Comparison of ENCODE assay signal across 9 mouse cellular contexts in genomic region chr15:102459847-102460246, GRCm38 (mm10). TPM values are rescaled to one million over a fixed set of nuclear protein-coding genes. Genes with fewer than 3 reads are reported as not detected.
A peak's percentile ranks its signal among the peaks of the same experiment; 100 is the strongest.
DNase-seq lines count a peak whose midpoint lies in the region; ATAC-seq and TF ChIP-seq lines count a peak whose summit lies in the region.
"Had no signal": no experiment of that assay in that cellular context is flagged by ENCODE, and none has a peak within 500 bp of the region (broad histone marks: within the 10 kb centered on the region; RNA-seq: fewer than 3 reads in every experiment).

No protein-coding gene starts in this region.

- DNase-seq in heart, adult 2 months = peak in 1 of 2 experiments; percentile 13
- no peak for DNase-seq in heart, postnatal 25 days (ENCODE audit: low spot score)
- DNase-seq in MEL-GATA-1-ER (ENCODE audit: extremely low read depth, low read depth) = peak; percentile 62
- DNase-seq in heart, postnatal 0 days (ENCODE audit: low spot score) = no peak
- no peak for DNase-seq in ovary, postnatal 14 days (ENCODE audit: low spot score)
- DNase-seq in Muller cell, postnatal 12 days (ENCODE audit: inconsistent ontology term) = no peak
- DNase-seq in yolk sac, embryonic 10.5 days (ENCODE audit: low spot score) = no peak

- no peak for TF ChIP-seq CTCF in heart, adult 2 months (IDR thresholded peaks at IDR 0.05)
- TF ChIP-seq CTCF in heart, postnatal 0 days (IDR thresholded peaks at IDR 0.05; ENCODE audit: low read depth) = no peak

- 23% methylated on average over 5 of the region's 5 CpGs for WGBS in heart, adult 2 months
- WGBS in heart, postnatal 0 days = 47% methylated on average over 5 of the region's 5 CpGs

- H3K27ac ChIP-seq in heart, adult 2 months = peak overlapping the region; percentile 80
- peak overlapping the region; percentile 77 for H3K27ac ChIP-seq in heart, postnatal 0 days (ENCODE audit: low read depth)

- peak overlapping the region; percentile 56 for H3K9ac ChIP-seq in heart, adult 2 months (ENCODE audit: low read depth, low read length)
- peak overlapping the region; percentile 56; the same call in 1 of the 2 replicates for H3K9ac ChIP-seq in heart, postnatal 0 days (replicated peaks; ENCODE audit: low read depth, low read length)

- no peaks in the 10 kb centered on the region for H3K36me3 ChIP-seq in heart, adult 2 months (ENCODE audit: control insufficient read depth, insufficient read depth, low read length)
- no peaks in the 10 kb centered on the region; the same call in 1 of the 2 replicates for H3K36me3 ChIP-seq in heart, postnatal 0 days (replicated peaks; ENCODE audit: control insufficient read depth, insufficient read depth, low read length)

- H3K9me3 ChIP-seq in heart, postnatal 0 days (replicated peaks; ENCODE audit: control insufficient read depth, low read length) = no peaks in the 10 kb centered on the region

- no peak for TF ChIP-seq POLR2A in heart, adult 2 months (IDR thresholded peaks at IDR 0.05; ENCODE audit: insufficient read depth, low read depth, low read length)

- peak overlapping the region; percentile 79 for H3K4me2 ChIP-seq in heart, postnatal 0 days (ENCODE audit: low read depth, low read length)

- H3K79me2 ChIP-seq in heart, adult 2 months (replicated peaks; ENCODE audit: control insufficient read depth, insufficient read depth, low read length) = no peaks in the 10 kb centered on the region

- no peaks in the 10 kb centered on the region for H3K27me3 ChIP-seq in heart, adult 2 months (ENCODE audit: control insufficient read depth, insufficient read depth, low read length)
- no peaks in the 10 kb centered on the region for H3K27me3 ChIP-seq in heart, postnatal 0 days (ENCODE audit: control insufficient read depth, insufficient read depth, low read length)

- peaks cover 7% of the 10 kb centered on the region; the same call in 1 of the 2 replicates for H3K4me1 ChIP-seq in heart, adult 2 months (ENCODE audit: control insufficient read depth, insufficient read depth, low read length)
- peaks cover 16% of the 10 kb centered on the region; the same call in 1 of the 2 replicates for H3K4me1 ChIP-seq in heart, postnatal 0 days (ENCODE audit: control insufficient read depth, insufficient read depth)

- intact Hi-C loops in heart, adult 2 months (cut with DNase I) = no loop called here
- intact Hi-C loops in heart, postnatal 25 days (cut with DNase I) = no loop called here

- no peak for ATAC-seq in heart, postnatal 0 days (ENCODE audit: insufficient read depth, low read depth)
- 0 out of 2 replicates have a peak, but pooled peaks have one; percentile 5 for ATAC-seq in megakaryocyte progenitor cell, adult 5-6 weeks (replicated peaks; ENCODE audit: poor library complexity)

- H3K4me3 ChIP-seq in heart, adult 2 months = peak overlapping the region; percentile 59
- H3K4me3 ChIP-seq in heart, postnatal 0 days (ENCODE audit: low read depth, low read length) = peak overlapping the region; percentile 57

- no peak for TF ChIP-seq EP300 in heart, adult 2 months (IDR thresholded peaks at IDR 0.05; ENCODE audit: insufficient read depth, low read depth, low read length)
- TF ChIP-seq EP300 in heart, postnatal 0 days (IDR thresholded peaks at IDR 0.05; ENCODE audit: low read depth) = no peak

RNA-seq across cellular contexts. Expression of gene Prr13, which starts 1.0 kb away (rescaled TPM):
- total RNA-seq in heart, adult 2 months (2021) = 10 to 100 TPM; 22.8 to 23.2 TPM
- polyA plus RNA-seq in heart, adult 2 months (2012; rRNA removed) = 75.5 and 78.4 TPM in 2 replicates
- 10 to 100 TPM; 20.6 to 21.0 TPM for total RNA-seq in heart, postnatal 25 days (2021)
- total RNA-seq in heart, postnatal 0 days (2014; rRNA removed; ENCODE audit: low replicate concordance) = 16.8 and 25.7 TPM in 2 replicates
- polyA plus RNA-seq in heart, postnatal 0 days (2015; fragmentation: Nextera tagmentation; extraction: Ambion mirVana) = 71.4 and 73.4 TPM in 2 replicates
- total RNA-seq in megakaryocyte progenitor cell, adult 5-6 weeks (2015) = 71.0 and 73.0 TPM in 2 replicates
- 48.6 and 51.5 TPM in 2 replicates for total RNA-seq in megakaryocyte progenitor cell, adult 5-6 weeks (2017)

RNA-seq across cellular contexts. Expression of gene Pcbp2, which starts 10.5 kb away (rescaled TPM):
- total RNA-seq in heart, adult 2 months (2021) = 100 to 1,000 TPM; 442 to 494 TPM
- polyA plus RNA-seq in heart, adult 2 months (2012; rRNA removed) = 384 and 453 TPM in 2 replicates
- 100 to 1,000 TPM; 458 to 504 TPM for total RNA-seq in heart, postnatal 25 days (2021)
- total RNA-seq in heart, postnatal 0 days (2014; rRNA removed; ENCODE audit: low replicate concordance) = 180 and 221 TPM in 2 replicates
- polyA plus RNA-seq in heart, postnatal 0 days (2015; fragmentation: Nextera tagmentation; extraction: Ambion mirVana) = 118 and 121 TPM in 2 replicates
- total RNA-seq in megakaryocyte progenitor cell, adult 5-6 weeks (2015) = 946 and 973 TPM in 2 replicates
- 175 and 191 TPM in 2 replicates for total RNA-seq in megakaryocyte progenitor cell, adult 5-6 weeks (2017)

RNA-seq across cellular contexts. Expression of gene Amhr2, which starts 14.7 kb away (rescaled TPM):
- under 1 TPM; 0.36 to 0.60 TPM for total RNA-seq in heart, adult 2 months (2021)
- polyA plus RNA-seq in heart, adult 2 months (2012; rRNA removed) = 0.31 and 0.44 TPM in 2 replicates
- total RNA-seq in heart, postnatal 25 days (2021) = under 1 TPM; 0.68 to 0.84 TPM
- 0.19 and 0.81 TPM in 2 replicates for total RNA-seq in heart, postnatal 0 days (2014; rRNA removed; ENCODE audit: low replicate concordance)
- polyA plus RNA-seq in heart, postnatal 0 days (2015; fragmentation: Nextera tagmentation; extraction: Ambion mirVana) = 0.75 and 1.9 TPM in 2 replicates
- total RNA-seq in megakaryocyte progenitor cell, adult 5-6 weeks (2015) = 0.07 TPM in 1 of 2 replicates, not detected in the other
- not detected in 2 replicates for total RNA-seq in megakaryocyte progenitor cell, adult 5-6 weeks (2017)

RNA-seq across cellular contexts. Expression of gene Gm10337, which starts 43.7 kb away (rescaled TPM):
- total RNA-seq in heart, adult 2 months (2021) = not detected
- polyA plus RNA-seq in heart, adult 2 months (2012; rRNA removed) = not detected in 2 replicates
- total RNA-seq in heart, postnatal 25 days (2021) = not detected
- total RNA-seq in heart, postnatal 0 days (2014; rRNA removed; ENCODE audit: low replicate concordance) = not detected in 2 replicates
- not detected in 2 replicates for polyA plus RNA-seq in heart, postnatal 0 days (2015; fragmentation: Nextera tagmentation; extraction: Ambion mirVana)
- not detected in 2 replicates for total RNA-seq in megakaryocyte progenitor cell, adult 5-6 weeks (2015)
- not detected in 2 replicates for total RNA-seq in megakaryocyte progenitor cell, adult 5-6 weeks (2017)
- total RNA-seq: heart, adult 18-20 months had no signal

RNA-seq across cellular contexts. Expression of gene Sp1, which starts 53.9 kb away (rescaled TPM):
- total RNA-seq in heart, adult 2 months (2021) = 10 to 100 TPM; 36.5 to 41.5 TPM
- 9.6 and 17.3 TPM in 2 replicates for polyA plus RNA-seq in heart, adult 2 months (2012; rRNA removed)
- total RNA-seq in heart, postnatal 25 days (2021) = 10 to 100 TPM; 42.7 to 44.4 TPM
- total RNA-seq in heart, postnatal 0 days (2014; rRNA removed; ENCODE audit: low replicate concordance) = 32.1 and 32.6 TPM in 2 replicates
- polyA plus RNA-seq in heart, postnatal 0 days (2015; fragmentation: Nextera tagmentation; extraction: Ambion mirVana) = 3.0 and 3.1 TPM in 2 replicates
- total RNA-seq in megakaryocyte progenitor cell, adult 5-6 weeks (2015) = 62.0 and 63.9 TPM in 2 replicates
- total RNA-seq in megakaryocyte progenitor cell, adult 5-6 weeks (2017) = 46.4 and 52.9 TPM in 2 replicates
